Mouse (Mus musculus): ENCODE results near the gene Gna11.
A peak's percentile ranks its signal among the peaks of the same experiment; 100 is the strongest.

Gene Gna11

GRCm38 (mm10) chr10:81565257-81566228 is 20.6 kb upstream of the Gna11 start:
- DNase-seq (ENCODE audit: inconsistent age in 2 of 2, low spot score in 1 of 2): peak in 1 of 2 experiments; percentile 51

GRCm38 (mm10) chr10:81564734-81565133 is 19.7 kb upstream of the Gna11 start:
- DNase-seq (ENCODE audit: inconsistent age in 2 of 2, low spot score in 1 of 2): peak; percentile 66 to 79

DNA sequence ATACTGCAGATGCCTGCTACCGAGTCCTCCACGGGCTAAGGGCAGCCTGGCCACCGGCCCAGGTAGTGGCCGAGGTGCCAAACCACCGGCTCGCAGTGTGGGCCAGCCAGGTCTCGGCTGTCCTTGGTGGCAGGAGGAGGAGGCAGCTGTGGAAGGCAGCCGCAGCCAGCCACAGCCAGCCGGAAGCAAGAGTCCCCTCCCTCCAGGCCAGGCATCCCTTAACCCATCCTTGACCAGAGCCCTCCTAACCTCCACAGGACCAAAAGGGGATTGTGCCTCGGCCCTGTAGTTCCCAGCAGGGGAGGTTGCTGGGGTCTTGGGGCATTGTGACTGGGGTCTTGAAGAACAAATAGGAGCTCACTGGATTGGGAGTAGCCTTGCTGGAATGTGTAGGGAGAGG is 19.2 kb upstream of the Gna11 start:
- DNase-seq (ENCODE audit: inconsistent age in 2 of 2, low spot score in 1 of 2): peak; percentile 84

DNA sequence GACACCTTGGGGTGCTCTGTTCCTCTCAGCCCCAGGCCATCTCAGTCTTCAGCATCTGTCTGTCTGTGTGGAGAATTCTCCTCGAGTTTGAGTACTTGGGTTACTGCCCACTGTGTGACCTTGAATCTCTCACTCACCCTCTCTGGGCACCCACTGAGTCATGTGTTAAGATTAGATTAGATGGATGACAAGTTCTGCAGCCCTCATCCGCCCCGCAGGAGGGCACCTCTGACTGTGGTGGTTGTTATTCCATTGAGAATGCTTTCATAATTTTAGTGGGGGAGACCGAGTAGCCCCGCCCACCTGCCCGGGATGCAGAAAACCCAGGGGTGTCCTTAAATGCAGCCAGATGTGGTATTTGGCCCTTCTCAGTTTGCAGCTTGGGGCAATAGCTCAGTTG is 18.5 kb upstream of the Gna11 start:
- peak; percentile 89 to 95 for DNase-seq (ENCODE audit: inconsistent age in 2 of 2, low spot score in 1 of 2)

- DNase-seq (ENCODE audit: inconsistent age in 2 of 2, low spot score in 1 of 2): peak in 1 of 2 experiments; percentile 60
Observed at GRCm38 (mm10) chr10:81562411-81562810, 17.4 kb upstream of the Gna11 start.

DNA sequence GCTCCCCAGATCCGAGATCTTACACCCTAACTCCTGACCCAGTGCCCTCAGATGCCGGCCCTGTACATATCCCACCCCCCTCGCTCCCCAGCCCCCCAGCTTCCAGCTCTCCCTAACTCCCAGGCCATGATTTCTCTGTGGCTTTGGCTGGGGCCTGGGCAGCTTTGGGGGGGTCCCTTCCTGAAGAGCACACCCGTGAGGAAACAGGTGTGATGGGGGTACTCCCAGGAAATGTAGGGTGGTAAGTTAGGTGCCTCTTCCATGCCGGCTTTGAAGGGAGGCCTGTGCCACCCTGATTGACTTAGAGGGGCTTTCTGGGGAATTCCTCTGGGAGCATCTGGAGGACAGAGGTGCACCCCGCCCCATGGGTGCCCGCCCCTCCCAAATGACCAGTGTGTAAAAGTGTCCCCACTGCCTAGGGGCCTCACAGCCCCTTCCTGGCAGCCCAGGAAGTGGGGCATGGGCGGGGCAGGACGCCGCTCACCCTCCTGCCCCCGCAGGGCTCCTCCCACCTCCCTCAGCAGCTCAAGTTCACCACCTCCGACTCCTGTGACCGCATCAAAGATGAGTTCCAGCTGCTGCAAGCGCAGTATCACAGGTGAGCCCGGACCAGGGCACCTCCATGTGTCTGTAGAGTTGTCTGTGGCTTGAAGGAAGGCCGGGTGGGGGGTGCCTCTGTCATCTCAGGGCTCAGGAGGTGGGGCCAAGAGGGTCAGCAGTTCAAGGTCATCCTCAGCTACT is 15.9 kb upstream of the Gna11 start:
- DNase-seq (ENCODE audit: inconsistent age in 2 of 2, low spot score in 1 of 2): peak; percentile 79 to 86

- DNase-seq (ENCODE audit: inconsistent age in 2 of 2, low spot score in 1 of 2): peak; percentile 85 to 93
Observed at GRCm38 (mm10) chr10:81559627-81560539, 14.9 kb upstream of the Gna11 start.

- DNase-seq (ENCODE audit: inconsistent age in 2 of 2, low spot score in 1 of 2): peak; percentile 96 to 97
Observed at GRCm38 (mm10) chr10:81559163-81559626, 14.2 kb upstream of the Gna11 start, which contains the start of gene Aes. Aes (plus strand) TSS chr10:81559488.

DNA sequence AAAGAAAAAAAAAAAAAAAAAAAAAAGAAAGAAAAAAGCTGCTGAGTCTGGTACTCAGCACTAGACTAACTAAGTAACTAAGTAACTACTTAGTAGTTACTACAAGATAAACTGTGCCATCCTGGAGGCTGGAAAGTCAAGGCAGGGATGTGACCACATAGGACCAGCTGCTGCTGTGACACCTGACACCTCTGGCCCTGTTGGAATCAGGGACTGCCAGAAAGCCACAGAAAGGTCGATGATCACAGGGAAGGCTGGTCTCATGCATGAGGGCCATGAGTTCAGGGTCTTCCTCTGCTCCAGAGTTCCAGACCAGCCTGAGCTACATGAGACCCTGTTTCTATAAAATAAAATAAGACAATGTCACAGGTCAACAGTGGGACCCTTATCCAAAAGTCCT is 12.5 kb upstream of the Gna11 start:
- no peak for DNase-seq (ENCODE audit: inconsistent age in 2 of 2, low spot score in 1 of 2)

DNA sequence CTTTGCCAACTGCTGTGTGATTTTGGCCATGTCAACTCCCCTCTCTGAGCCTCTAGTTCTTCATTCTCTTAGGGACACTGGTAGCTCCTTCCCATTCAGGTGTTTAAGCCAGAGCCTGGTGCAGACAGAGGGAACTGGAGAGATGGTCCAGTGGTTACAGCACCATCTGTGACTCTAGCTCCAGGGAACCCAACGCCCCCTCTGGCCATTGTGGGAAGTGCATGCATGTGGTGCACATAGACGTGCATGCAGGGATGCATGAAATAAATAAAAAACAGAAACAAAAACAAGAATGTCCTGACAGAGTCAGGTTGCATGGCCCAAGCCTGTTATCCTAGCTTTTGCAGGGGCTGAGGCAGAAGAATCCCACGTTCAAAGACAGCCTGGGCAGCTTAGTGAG is 11.3 kb upstream of the Gna11 start:
- no peak for DNase-seq (ENCODE audit: inconsistent age in 2 of 2, low spot score in 1 of 2)

DNA sequence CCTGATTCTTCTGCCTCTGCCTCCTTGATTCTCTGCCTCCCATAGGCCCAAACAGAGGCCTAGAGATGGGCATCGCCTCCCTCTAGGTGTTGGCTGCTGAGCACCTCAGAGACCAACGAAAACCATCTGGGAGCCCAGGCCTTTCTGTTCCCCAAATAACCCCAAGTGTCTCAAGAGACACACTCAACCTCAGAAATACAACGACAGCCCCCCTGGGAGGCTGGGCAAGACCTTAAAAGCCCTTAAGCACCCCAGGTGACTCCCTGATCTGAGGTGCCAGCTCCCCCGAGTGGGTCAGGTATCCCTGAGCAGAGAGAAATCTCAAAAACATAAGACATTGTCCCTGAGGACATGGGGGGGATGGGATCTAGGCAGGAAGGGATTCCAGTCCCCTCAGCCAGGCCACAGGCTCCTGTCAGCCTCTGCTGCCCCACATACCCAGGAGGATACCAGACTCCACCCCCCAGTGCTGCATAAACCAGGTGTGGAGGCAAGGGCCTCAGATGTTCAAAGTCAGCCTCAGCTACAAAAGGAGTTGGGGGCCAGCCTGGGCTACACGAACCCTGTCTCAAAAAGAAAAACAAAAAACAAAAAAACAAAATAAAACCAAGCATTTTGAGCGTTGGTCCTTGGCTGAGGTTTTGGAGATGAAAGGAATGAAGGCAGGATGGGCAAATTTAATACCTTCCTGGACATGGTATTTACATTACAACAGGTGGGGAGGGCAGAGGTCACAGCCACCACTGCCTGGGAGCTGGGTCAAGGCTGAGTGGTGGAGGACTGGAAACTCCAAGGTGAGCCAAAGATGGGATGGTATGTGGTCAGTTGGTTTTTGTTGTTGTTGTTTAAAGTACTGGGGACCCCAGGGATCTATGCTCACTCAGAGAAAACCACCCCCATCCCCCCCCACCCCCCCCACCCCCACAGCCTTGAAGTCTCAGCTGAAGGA is 9.1 kb upstream of the Gna11 start:
- no peak for DNase-seq (ENCODE audit: inconsistent age in 2 of 2, low spot score in 1 of 2)

DNA sequence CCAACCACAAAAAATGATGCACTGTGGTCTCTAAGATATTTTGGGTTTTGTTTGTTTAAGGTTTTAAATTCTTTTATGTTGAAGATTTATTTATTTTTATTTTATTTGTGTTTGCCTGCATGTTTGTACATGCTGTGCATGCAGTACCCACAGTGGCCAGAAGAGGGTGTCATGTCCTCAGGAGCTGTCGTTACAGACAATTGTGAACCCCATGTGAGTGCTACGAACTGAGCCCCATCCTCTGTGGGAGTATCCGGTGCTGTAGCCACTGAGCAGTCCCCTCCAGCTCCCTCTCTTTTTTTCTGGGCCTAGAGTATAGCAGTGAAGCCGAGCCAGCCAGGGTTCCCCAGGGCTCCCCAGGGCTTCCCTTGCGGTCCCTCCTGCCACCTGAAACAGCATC is 8.2 kb upstream of the Gna11 start:
- DNase-seq (ENCODE audit: inconsistent age in 2 of 2, low spot score in 1 of 2): no peak

DNA sequence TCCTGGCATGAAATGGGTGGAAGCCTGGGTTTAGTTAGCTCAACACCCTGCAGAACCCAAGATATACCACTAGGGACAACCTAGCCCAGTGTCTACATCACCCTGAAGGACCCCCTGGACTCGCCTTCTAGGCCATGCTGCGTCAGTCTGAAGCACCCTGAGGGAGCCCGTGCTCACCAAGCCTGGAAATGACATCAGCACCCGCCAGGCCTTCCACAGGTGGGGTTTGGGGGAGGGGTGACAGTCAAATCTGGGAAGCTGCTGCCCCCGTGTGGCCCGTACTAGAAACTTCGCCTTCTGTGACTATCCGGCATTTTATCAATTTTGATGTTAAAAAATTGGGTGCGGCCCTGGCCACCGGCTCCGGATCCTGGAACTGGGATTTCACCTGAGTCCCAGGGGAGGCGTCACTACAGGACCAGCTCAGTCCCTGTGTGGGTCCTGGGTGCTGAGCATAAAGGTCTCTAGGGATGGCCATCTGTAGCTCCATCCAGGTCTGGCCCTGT is 6.7 kb upstream of the Gna11 start:
- DNase-seq (ENCODE audit: inconsistent age in 2 of 2, low spot score in 1 of 2): peak; percentile 90 to 94

- peak; percentile 70 to 84 for DNase-seq (ENCODE audit: inconsistent age in 2 of 2, low spot score in 1 of 2)
Observed at GRCm38 (mm10) chr10:81550257-81550656, 5.3 kb upstream of the Gna11 start.

DNA sequence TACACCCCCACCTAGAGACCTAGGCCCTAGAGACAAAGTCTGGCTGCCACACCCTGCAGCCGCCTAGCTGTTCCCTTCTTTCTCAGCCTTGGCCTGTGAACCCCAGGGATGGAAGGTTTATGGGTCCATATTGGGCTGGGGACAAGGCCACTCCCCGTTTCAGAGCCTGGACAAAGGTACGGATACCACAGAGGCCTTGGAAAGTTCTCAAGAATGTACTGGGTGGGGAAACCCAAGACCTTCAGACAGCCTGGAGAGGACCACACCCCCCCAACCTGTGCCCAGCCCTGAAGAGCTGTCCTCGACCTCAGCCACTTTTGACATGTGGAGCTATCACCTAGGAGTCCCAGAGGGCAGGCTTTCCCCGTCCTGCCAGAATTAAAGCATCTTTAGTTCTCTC is 4.0 kb upstream of the Gna11 start:
- DNase-seq (ENCODE audit: inconsistent age in 2 of 2, low spot score in 1 of 2): no peak

GRCm38 (mm10) chr10:81546788-81547571 is 2.0 kb upstream of the Gna11 start:
- no peak for DNase-seq (ENCODE audit: inconsistent age in 2 of 2, low spot score in 1 of 2)

GRCm38 (mm10) chr10:81546332-81546731 is 1.3 kb upstream of the Gna11 start:
- no peak for DNase-seq (ENCODE audit: inconsistent age in 2 of 2, low spot score in 1 of 2)

DNA sequence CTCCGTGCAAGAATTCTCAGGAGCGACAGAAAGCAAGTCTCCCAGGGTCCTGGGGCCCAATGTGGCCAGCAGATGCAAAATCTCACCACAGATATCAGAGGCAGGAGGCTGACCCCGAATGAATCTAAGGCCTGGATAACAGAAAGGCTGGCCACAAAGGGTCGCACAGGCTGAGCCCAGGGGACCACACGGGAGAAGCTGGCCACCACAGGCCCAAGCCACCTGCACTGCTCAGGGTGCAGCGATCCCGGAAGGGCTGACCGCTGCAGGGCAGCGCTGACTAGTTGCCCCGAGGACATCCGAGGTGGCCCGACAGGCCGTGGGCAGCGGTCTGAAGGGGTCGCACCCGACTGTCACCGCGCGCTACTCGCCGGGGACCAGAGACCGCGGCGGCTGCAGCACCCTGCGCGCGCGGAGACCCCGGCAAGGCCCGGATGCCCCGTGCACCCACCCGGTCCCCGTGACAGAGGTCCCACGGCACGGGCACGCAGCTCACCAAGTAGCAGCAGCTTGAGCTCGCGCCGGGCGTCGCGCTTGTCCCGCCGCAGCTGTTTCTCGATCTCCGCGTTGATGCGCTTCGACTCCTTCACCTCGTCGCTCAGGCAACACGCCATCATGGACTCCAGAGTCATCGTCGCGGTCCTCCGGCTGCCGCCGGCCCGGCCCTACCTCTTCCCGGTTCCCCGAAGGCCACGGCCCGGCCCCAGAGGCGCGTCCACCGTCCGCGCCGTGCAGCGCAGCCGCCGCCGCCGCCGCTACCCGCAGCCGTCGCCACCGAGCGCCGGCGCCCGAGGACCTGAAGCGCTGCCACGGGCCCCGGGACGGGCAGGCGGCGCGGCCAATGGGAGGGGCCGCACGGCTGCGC is 462 bp downstream of the Gna11 start:
- DNase-seq (ENCODE audit: inconsistent age in 2 of 2, low spot score in 1 of 2): no peak
